Mouse (Mus musculus) midbrain, postnatal 0 days (tissue): ENCODE data around the gene Cfap20. TPM values are rescaled to one million over a fixed set of nuclear protein-coding genes. Genes with fewer than 3 reads are reported as not detected.

ENCODE experiments used
- ATAC-seq: fragments of 200-750 bp; cut with Nextera tagmentation; 2 replicates; pipeline ENCODE4 v1.8.0; 2017; ENCODE audit warnings: moderate number of reproducible peaks, mild to moderate bottlenecking, moderate TSS enrichment, moderate library complexity; ENCODE audit not compliant: low FRiP score
- DNase-seq: peaks from one replicate; pipeline ENCODE4 v3.0.0-alpha.2; 2015; ENCODE audit warnings: low spot score
- H3K27ac ChIP-seq: fragments of 300-500 bp; sonication (generic); 2 replicates; pipeline ENCODE4 v1.5.1; 2014; ENCODE audit warnings: low read depth, mild to moderate bottlenecking, low read length, mixed read lengths
- H3K27me3 ChIP-seq: fragments of 300-500 bp; sonication (generic); 2 replicates; pipeline ENCODE4 v1.6.1; 2014; ENCODE audit warnings: low read length, control low read depth, mixed read lengths; ENCODE audit not compliant: insufficient read depth
- H3K36me3 ChIP-seq: fragments of 300-500 bp; sonication (generic); 2 replicates; pipeline ENCODE4 v1.6.1; 2014; ENCODE audit warnings: low read length, control low read depth, mixed read lengths; ENCODE audit not compliant: insufficient read depth
- H3K4me1 ChIP-seq: fragments of 300-500 bp; sonication (generic); 2 replicates; pipeline ENCODE4 v1.6.1; 2014; ENCODE audit warnings: mild to moderate bottlenecking, control low read depth, antibody characterized with exemption, low read length, mixed read lengths; ENCODE audit not compliant: insufficient read depth
- H3K4me2 ChIP-seq: fragments of 300-500 bp; sonication (generic); 2 replicates; pipeline ENCODE4 v1.6.1; 2014; ENCODE audit warnings: low read depth, mild to moderate bottlenecking, low read length, mixed read lengths; ENCODE audit not compliant: poor library complexity, severe bottlenecking
- H3K4me3 ChIP-seq: fragments of 300-500 bp; sonication (generic); 2 replicates; pipeline ENCODE4 v1.5.1; 2014; ENCODE audit warnings: low read depth, mild to moderate bottlenecking, low read length, moderate library complexity
- H3K9ac ChIP-seq: fragments of 300-500 bp; sonication (generic); replicated peaks from 2 replicates; pipeline ENCODE4 v1.6.1; 2014; ENCODE audit warnings: mild to moderate bottlenecking, low read length, moderate library complexity, mixed read lengths; ENCODE audit not compliant: poor library complexity, severe bottlenecking
- H3K9me3 ChIP-seq: fragments of 300-500 bp; sonication (generic); 2 replicates; pipeline ENCODE4 v1.6.1; 2016; ENCODE audit warnings: low read length, control low read depth
- CTCF ChIP-seq: IDR thresholded peaks from 2 replicates; pipeline ENCODE4 v1.5.1; 2016; ENCODE audit warnings: antibody characterized with exemption, mild to moderate bottlenecking
- WGBS: fragments of 180-500 bp; shearing (Covaris S2); extraction: QIAGEN DNeasy Blood & Tissue Kit; methylation state at CpG from one replicate; pipeline ENCODE4 v1.1.7; 2014; 5-methylcytosine and 5-hydroxymethylcytosine counted together
- polyA plus RNA-seq: library from polyadenylated mRNA; unstranded; fragments of >200 nt; fragmentation: Nextera tagmentation; extraction: Ambion mirVana; gene quantifications from 2 replicates; pipeline ENCODE4 v1.2.1, GENCODE M21; 2015
- total RNA-seq: library from RNA; depleted of rRNA; stranded (reverse); fragments of >200 nt; gene quantifications from 2 replicates; pipeline ENCODE4 v1.2.3, GENCODE M21; 2014

Cfap20 gene
- total and polyA plus RNA-seq, 2 experiments from 2014 or later: 80.4 to 129 TPM

- Histone ChIP-seq H3K9me3 (no peaks in the 10 kb centered on the region), H3K4me3 (no peak overlapping the region), H3K4me2 (no peak overlapping the region), H3K27me3 (no peaks in the 10 kb centered on the region), H3K9ac (no peak overlapping the region), H3K4me1 (no peaks in the 10 kb centered on the region), H3K36me3 (no peaks in the 10 kb centered on the region), H3K27ac (no peak overlapping the region)
- no peak for DNase-seq
- 76% methylated on average over 5 of the region's 5 CpGs for WGBS
- TF ChIP-seq CTCF: no peak
- ATAC-seq: no peak
Observed at GRCm38 (mm10) chr8:95409518-95409917, 25.2 kb downstream of the Cfap20 start.

- no peak overlapping the region for H3K27ac ChIP-seq
- no peak overlapping the region for H3K4me3 ChIP-seq
- 66% methylated on average over 7 of the region's 7 CpGs for WGBS
- no peaks in the 10 kb centered on the region for H3K36me3 ChIP-seq
- ATAC-seq (no peak), DNase-seq (no peak)
- H3K9me3 ChIP-seq: no peaks in the 10 kb centered on the region
- no peak overlapping the region for H3K4me2 ChIP-seq
- H3K27me3 ChIP-seq: no peaks in the 10 kb centered on the region
- H3K9ac ChIP-seq: no peak overlapping the region
- no peak for TF ChIP-seq CTCF
- no peaks in the 10 kb centered on the region for H3K4me1 ChIP-seq
Observed at GRCm38 (mm10) chr8:95401091-95401490, 33.6 kb downstream of the Cfap20 start.

- no peaks in the 10 kb centered on the region for H3K9me3 ChIP-seq
Observed at GRCm38 (mm10) chr8:95399131-95399530, 35.5 kb downstream of the Cfap20 start.

GRCm38 (mm10) chr8:95397201-95397600 is 37.5 kb downstream of the Cfap20 start:
- no peak for ATAC-seq
- DNase-seq: no peak
- WGBS: 50% methylated on average over 5 of the region's 5 CpGs

More at GRCm38 (mm10) chr8:95399131-95399530, 35.5 kb downstream of the Cfap20 start:
- no peak overlapping the region for H3K27ac ChIP-seq
- ATAC-seq (no peak), DNase-seq (no peak)
- no peak for TF ChIP-seq CTCF
- H3K27me3 ChIP-seq: no peaks in the 10 kb centered on the region
- no peak overlapping the region for H3K4me3 ChIP-seq
- no peaks in the 10 kb centered on the region for H3K4me1 ChIP-seq
- H3K4me2 ChIP-seq: no peak overlapping the region
- 83% methylated on average over 9 of the region's 9 CpGs for WGBS
- H3K9ac ChIP-seq: no peak overlapping the region
- H3K36me3 ChIP-seq: no peaks in the 10 kb centered on the region

GRCm38 (mm10) chr8:95396752-95397151 is 37.9 kb downstream of the Cfap20 start:
- WGBS: 73% methylated on average over 11 of the region's 11 CpGs
- Histone ChIP-seq H3K27ac (0 out of 2 replicates have a peak overlapping the region, but pooled peaks have one; percentile 18), H3K36me3 (no peaks in the 10 kb centered on the region), H3K9me3 (no peaks in the 10 kb centered on the region), H3K9ac (no peak overlapping the region), H3K27me3 (no peaks in the 10 kb centered on the region), H3K4me1 (no peaks in the 10 kb centered on the region), H3K4me2 (no peak overlapping the region), H3K4me3 (no peak overlapping the region)
- DNase-seq (no peak), ATAC-seq (no peak)
- no peak for TF ChIP-seq CTCF

More at GRCm38 (mm10) chr8:95397201-95397600, 37.5 kb downstream of the Cfap20 start:
- Histone ChIP-seq H3K4me1 (no peaks in the 10 kb centered on the region), H3K4me3 (no peak overlapping the region), H3K27me3 (no peaks in the 10 kb centered on the region), H3K4me2 (no peak overlapping the region), H3K36me3 (no peaks in the 10 kb centered on the region), H3K9me3 (no peaks in the 10 kb centered on the region), H3K9ac (no peak overlapping the region), H3K27ac (0 out of 2 replicates have a peak overlapping the region, but pooled peaks have one; percentile 18)
- no peak for TF ChIP-seq CTCF

- ATAC-seq (no peak), DNase-seq (no peak)
- no peaks in the 10 kb centered on the region for H3K4me1 ChIP-seq
- no peaks in the 10 kb centered on the region for H3K36me3 ChIP-seq
- TF ChIP-seq CTCF: no peak
- no peaks in the 10 kb centered on the region for H3K9me3 ChIP-seq
- WGBS: 57% methylated on average over 8 of the region's 8 CpGs
- no peak overlapping the region for H3K4me2 ChIP-seq
- H3K9ac ChIP-seq: no peak overlapping the region
- H3K4me3 ChIP-seq: no peak overlapping the region
- no peaks in the 10 kb centered on the region for H3K27me3 ChIP-seq
- no peak overlapping the region for H3K27ac ChIP-seq
Observed at GRCm38 (mm10) chr8:95395186-95395918, 39.3 kb downstream of the Cfap20 start.
